Mouse (Mus musculus) myocyte (in vitro differentiated cells): ENCODE results near the gene Rtp1. TPM values are rescaled to one million over a fixed set of nuclear protein-coding genes. Genes with fewer than 3 reads are reported as not detected.
A peak's percentile ranks its signal among the peaks of the same experiment; 100 is the strongest.

Experiments
- H3K27me3 ChIP-seq: one replicate; pipeline ENCODE4 v1.6.1; 2011; ENCODE audit not compliant: control insufficient read depth, insufficient read depth, insufficient read length
- H3K36me3 ChIP-seq: one replicate; pipeline ENCODE4 v1.6.1; 2011; ENCODE audit not compliant: control insufficient read depth, insufficient read depth
- H3K4me2 ChIP-seq: one replicate; pipeline ENCODE4 v1.6.1; 2011; ENCODE audit warnings: low read depth, control low read depth
- H3K4me3 ChIP-seq: one replicate; pipeline ENCODE4 v1.5.1; 2011; ENCODE audit warnings: mild to moderate bottlenecking, control low read depth, moderate library complexity
- H3K79me2 ChIP-seq: one replicate; pipeline ENCODE4 v1.6.1; 2011; ENCODE audit not compliant: control insufficient read depth, insufficient read depth
- H3ac ChIP-seq: one replicate; pipeline ENCODE4 v1.6.1; 2011; ENCODE audit not compliant: control insufficient read depth, insufficient read length
- CEBPB ChIP-seq: IDR thresholded peaks from 2 replicates; pipeline ENCODE4 v1.6.1; 2011; ENCODE audit warnings: mild to moderate bottlenecking, moderate library complexity; ENCODE audit not compliant: poor library complexity, insufficient read depth, severe bottlenecking
- E2F4 ChIP-seq: IDR thresholded peaks from one replicate; pipeline ENCODE4 v1.6.1; 2011; ENCODE audit warnings: mild to moderate bottlenecking, control low read depth, moderate library complexity; ENCODE audit not compliant: insufficient read depth
- MAX ChIP-seq: IDR thresholded peaks from one replicate; pipeline ENCODE4 v1.6.1; 2011; ENCODE audit warnings: low read depth, mild to moderate bottlenecking, control low read depth
- MYOD1 ChIP-seq, 3 experiments: IDR thresholded peaks; one replicate each; pipeline ENCODE4 v1.6.1; 2011; ENCODE audit warnings: control low read depth in 2 of 3, low read depth in 2 of 3, mild to moderate bottlenecking in 2 of 3, moderate library complexity in 1 of 3; ENCODE audit not compliant: insufficient read length in 2 of 3, control insufficient read depth in 1 of 3
- MYOG ChIP-seq, 3 experiments: IDR thresholded peaks; one replicate each; pipeline ENCODE4 v1.6.1; 2011; ENCODE audit warnings: control low read depth in 2 of 3, low read depth in 2 of 3, mild to moderate bottlenecking in 2 of 3; ENCODE audit not compliant: insufficient read length in 2 of 3, control insufficient read depth in 1 of 3, insufficient read depth in 1 of 3
- POLR2A ChIP-seq: IDR thresholded peaks from one replicate; pipeline ENCODE4 v1.6.1; 2011; ENCODE audit warnings: low read depth, mild to moderate bottlenecking, control low read depth, moderate library complexity; ENCODE audit not compliant: insufficient read length
- POLR2AphosphoS2 ChIP-seq: IDR thresholded peaks from one replicate; pipeline ENCODE4 v1.6.1; 2011; ENCODE audit warnings: low read depth, control low read depth; ENCODE audit not compliant: insufficient read length
- REST ChIP-seq: IDR thresholded peaks from one replicate; pipeline ENCODE4 v1.6.1; 2011; ENCODE audit warnings: mild to moderate bottlenecking, control low read depth, moderate library complexity; ENCODE audit not compliant: insufficient read depth, insufficient read length
- SRF ChIP-seq: IDR thresholded peaks from one replicate; pipeline ENCODE4 v1.6.1; 2011; ENCODE audit warnings: low read depth; ENCODE audit not compliant: control insufficient read depth, insufficient read length
- TCF12 ChIP-seq: IDR thresholded peaks from one replicate; pipeline ENCODE4 v1.6.1; 2011; ENCODE audit warnings: mild to moderate bottlenecking, control low read depth; ENCODE audit not compliant: poor library complexity, insufficient read depth, severe bottlenecking
- TCF3 ChIP-seq: IDR thresholded peaks from one replicate; pipeline ENCODE4 v1.6.1; 2011; ENCODE audit warnings: low read depth, control low read depth; ENCODE audit not compliant: insufficient read length
- USF1 ChIP-seq: IDR thresholded peaks from one replicate; pipeline ENCODE4 v1.6.1; 2011; ENCODE audit warnings: low read depth, mild to moderate bottlenecking, control low read depth, moderate library complexity
- polyA plus RNA-seq: library from polyadenylated mRNA; unstranded; fragments of >200 nt; fragmentation: generic; extraction: Trizol; gene quantifications from one replicate; pipeline ENCODE4 v1.2.1, GENCODE M21; 2012; ENCODE audit warnings: missing spikeins

Rtp1 gene
- polyA plus RNA-seq, 1 experiment, result not detected

GRCm38 (mm10) chr16:23417456-23418240 lies 11.3 kb upstream of the Rtp1 start:
- Histone ChIP-seq H3K79me2 (no peaks in the 10 kb centered on the region), H3K36me3 (no peaks in the 10 kb centered on the region), H3K4me2 (no peak overlapping the region), H3K4me3 (no peak overlapping the region), H3ac (no peak overlapping the region), H3K27me3 (no peaks in the 10 kb centered on the region)
- TF ChIP-seq POLR2A, result no peak

GRCm38 (mm10) chr16:23419565-23420085 lies 9.3 kb upstream of the Rtp1 start:
- Histone ChIP-seq H3K4me3 (no peak overlapping the region), H3K79me2 (no peaks in the 10 kb centered on the region), H3ac (no peak overlapping the region), H3K36me3 (no peaks in the 10 kb centered on the region), H3K4me2 (no peak overlapping the region), H3K27me3 (no peaks in the 10 kb centered on the region)
- no peak for TF ChIP-seq USF1
- no peak for TF ChIP-seq TCF12
- TF ChIP-seq MYOG (IDR thresholded peaks at IDR 0.05; ENCODE audit: control insufficient read depth in 1 of 3, insufficient read depth in 1 of 3, insufficient read length in 2 of 3, low read depth in 2 of 3), result no peak
- TF ChIP-seq MYOD1 (IDR thresholded peaks at IDR 0.05; ENCODE audit: control insufficient read depth in 1 of 3, insufficient read length in 2 of 3, low read depth in 2 of 3), result peak in 1 of 3 experiments; percentile 19
- TF ChIP-seq MAX, result no peak

GRCm38 (mm10) chr16:23423825-23424224 lies 5.1 kb upstream of the Rtp1 start:
- Histone ChIP-seq H3K4me2 (no peak overlapping the region), H3K4me3 (no peak overlapping the region), H3K36me3 (no peaks in the 10 kb centered on the region), H3ac (no peak overlapping the region), H3K27me3 (no peaks in the 10 kb centered on the region), H3K79me2 (no peaks in the 10 kb centered on the region)
- no peak for TF ChIP-seq TCF12
- TF ChIP-seq TCF3, result no peak
- TF ChIP-seq REST, result no peak
- TF ChIP-seq MAX, result no peak
- no peak for TF ChIP-seq CEBPB
- TF ChIP-seq POLR2AphosphoS2, result no peak
- no peak for TF ChIP-seq MYOG (IDR thresholded peaks at IDR 0.05; ENCODE audit: control insufficient read depth in 1 of 3, insufficient read depth in 1 of 3, insufficient read length in 2 of 3, low read depth in 2 of 3)
- TF ChIP-seq USF1, result no peak
- no peak for TF ChIP-seq POLR2A
- no peak for TF ChIP-seq MYOD1 (IDR thresholded peaks at IDR 0.05; ENCODE audit: control insufficient read depth in 1 of 3, insufficient read length in 2 of 3, low read depth in 2 of 3)
- no peak for TF ChIP-seq SRF
- TF ChIP-seq E2F4, result no peak

GRCm38 (mm10) chr16:23427701-23428100 lies 1.2 kb upstream of the Rtp1 start:
- Histone ChIP-seq H3K79me2 (no peaks in the 10 kb centered on the region), H3ac (no peak overlapping the region), H3K4me2 (no peak overlapping the region), H3K4me3 (no peak overlapping the region), H3K27me3 (no peaks in the 10 kb centered on the region), H3K36me3 (no peaks in the 10 kb centered on the region)
- TF ChIP-seq SRF (no peak), MYOG (IDR thresholded peaks at IDR 0.05; ENCODE audit: control insufficient read depth in 1 of 3, insufficient read depth in 1 of 3, insufficient read length in 2 of 3, low read depth in 2 of 3) (no peak), USF1 (no peak), CEBPB (no peak), MAX (no peak), TCF12 (no peak), POLR2AphosphoS2 (no peak), TCF3 (no peak), E2F4 (no peak), REST (no peak), POLR2A (no peak), MYOD1 (IDR thresholded peaks at IDR 0.05; ENCODE audit: control insufficient read depth in 1 of 3, insufficient read length in 2 of 3, low read depth in 2 of 3) (no peak)

DNA sequence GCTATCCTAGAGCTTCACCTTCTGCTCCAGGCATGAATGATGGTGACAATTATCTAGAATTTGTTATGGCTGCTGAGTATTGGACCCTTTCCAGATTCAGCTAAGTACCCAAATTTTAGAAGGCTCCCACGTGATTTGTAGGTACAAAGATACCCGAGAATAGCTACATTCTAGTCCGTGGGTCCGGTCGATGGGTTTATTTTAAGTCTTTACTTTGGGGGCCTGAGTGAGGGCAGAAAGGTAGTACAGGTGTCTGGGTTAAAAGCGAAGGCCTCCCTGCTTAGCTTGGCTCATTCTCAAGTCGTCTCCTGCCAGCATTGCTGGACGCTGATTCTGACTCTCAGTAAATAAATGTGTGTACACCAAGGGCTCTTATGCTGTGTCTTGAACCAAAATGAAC lies 1.1 kb downstream of the Rtp1 start:
- no peak overlapping the region for H3K4me3 ChIP-seq
- H3K27me3 ChIP-seq, result no peaks in the 10 kb centered on the region
- no peak overlapping the region for H3ac ChIP-seq
- no peak overlapping the region for H3K4me2 ChIP-seq
- no peaks in the 10 kb centered on the region for H3K79me2 ChIP-seq
- no peaks in the 10 kb centered on the region for H3K36me3 ChIP-seq
- TF ChIP-seq REST, result no peak
- TF ChIP-seq CEBPB, result no peak
- no peak for TF ChIP-seq POLR2A
- no peak for TF ChIP-seq TCF12
- no peak for TF ChIP-seq POLR2AphosphoS2
- no peak for TF ChIP-seq E2F4
- TF ChIP-seq TCF3, result no peak
- TF ChIP-seq USF1, result no peak
